Mouse (Mus musculus) brain, embryonic 14.5 days (tissue): Measurements from ENCODE around the gene Cyp2j13.

ENCODE experiments used
- CTCF ChIP-seq: fragments of 200-500 bp; IDR thresholded peaks from 2 replicates; pipeline ENCODE4 v1.5.1; 2012; ENCODE audit warnings: inconsistent platforms, mild to moderate bottlenecking, moderate library complexity, borderline replicate concordance; ENCODE audit not compliant: insufficient read depth, insufficient read length; ENCODE audit errors: extremely low read depth
- POLR2A ChIP-seq: fragments of 200-500 bp; IDR thresholded peaks from 2 replicates; pipeline ENCODE4 v1.6.1; 2012; ENCODE audit warnings: mild to moderate bottlenecking, inconsistent platforms, borderline replicate concordance; ENCODE audit not compliant: poor library complexity, insufficient read depth, insufficient read length, severe bottlenecking; ENCODE audit errors: extremely low read depth

DNA sequence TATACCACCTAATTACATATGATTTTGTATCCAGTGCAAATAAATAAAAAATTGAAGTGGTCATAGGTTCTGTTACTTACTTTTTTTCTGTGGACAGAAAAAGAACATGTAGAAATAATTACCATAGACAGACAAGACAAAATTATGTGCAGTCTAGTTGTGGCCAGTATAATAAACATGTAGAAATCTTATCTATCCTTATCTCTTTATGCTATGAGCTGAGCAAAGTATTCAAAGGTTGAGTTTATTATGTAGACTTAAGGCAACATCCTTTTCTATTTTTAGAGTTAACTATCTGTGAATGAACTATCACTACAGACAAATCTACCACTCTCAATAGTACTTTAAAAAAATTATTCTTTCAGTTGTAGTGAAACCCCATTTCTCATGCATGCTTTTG, 962 bp upstream of the Cyp2j13 start:
- TF ChIP-seq POLR2A, result no peak
- no peak for TF ChIP-seq CTCF
